Mouse (Mus musculus) myocyte (in vitro differentiated cells): ENCODE results near the gene Bmper. TPM values are rescaled to one million over a fixed set of nuclear protein-coding genes. Genes with fewer than 3 reads are reported as not detected.

ENCODE experiments used
- H3K27me3 ChIP-seq: one replicate; pipeline ENCODE4 v1.6.1; 2011; ENCODE audit not compliant: control insufficient read depth, insufficient read depth, insufficient read length
- H3K36me3 ChIP-seq: one replicate; pipeline ENCODE4 v1.6.1; 2011; ENCODE audit not compliant: control insufficient read depth, insufficient read depth
- H3K4me2 ChIP-seq: one replicate; pipeline ENCODE4 v1.6.1; 2011; ENCODE audit warnings: low read depth, control low read depth
- H3K4me3 ChIP-seq: one replicate; pipeline ENCODE4 v1.5.1; 2011; ENCODE audit warnings: mild to moderate bottlenecking, control low read depth, moderate library complexity
- H3K79me2 ChIP-seq: one replicate; pipeline ENCODE4 v1.6.1; 2011; ENCODE audit not compliant: control insufficient read depth, insufficient read depth
- H3ac ChIP-seq: one replicate; pipeline ENCODE4 v1.6.1; 2011; ENCODE audit not compliant: control insufficient read depth, insufficient read length
- CEBPB ChIP-seq: IDR thresholded peaks from 2 replicates; pipeline ENCODE4 v1.6.1; 2011; ENCODE audit warnings: mild to moderate bottlenecking, moderate library complexity; ENCODE audit not compliant: poor library complexity, insufficient read depth, severe bottlenecking
- E2F4 ChIP-seq: IDR thresholded peaks from one replicate; pipeline ENCODE4 v1.6.1; 2011; ENCODE audit warnings: mild to moderate bottlenecking, control low read depth, moderate library complexity; ENCODE audit not compliant: insufficient read depth
- MAX ChIP-seq: IDR thresholded peaks from one replicate; pipeline ENCODE4 v1.6.1; 2011; ENCODE audit warnings: low read depth, mild to moderate bottlenecking, control low read depth
- MYOD1 ChIP-seq, 3 experiments: IDR thresholded peaks; one replicate each; pipeline ENCODE4 v1.6.1; 2011; ENCODE audit warnings: control low read depth in 2 of 3, low read depth in 2 of 3, mild to moderate bottlenecking in 2 of 3, moderate library complexity in 1 of 3; ENCODE audit not compliant: insufficient read length in 2 of 3, control insufficient read depth in 1 of 3
- MYOG ChIP-seq, 3 experiments: IDR thresholded peaks; one replicate each; pipeline ENCODE4 v1.6.1; 2011; ENCODE audit warnings: control low read depth in 2 of 3, low read depth in 2 of 3, mild to moderate bottlenecking in 2 of 3; ENCODE audit not compliant: insufficient read length in 2 of 3, control insufficient read depth in 1 of 3, insufficient read depth in 1 of 3
- POLR2A ChIP-seq: IDR thresholded peaks from one replicate; pipeline ENCODE4 v1.6.1; 2011; ENCODE audit warnings: low read depth, mild to moderate bottlenecking, control low read depth, moderate library complexity; ENCODE audit not compliant: insufficient read length
- POLR2AphosphoS2 ChIP-seq: IDR thresholded peaks from one replicate; pipeline ENCODE4 v1.6.1; 2011; ENCODE audit warnings: low read depth, control low read depth; ENCODE audit not compliant: insufficient read length
- REST ChIP-seq: IDR thresholded peaks from one replicate; pipeline ENCODE4 v1.6.1; 2011; ENCODE audit warnings: mild to moderate bottlenecking, control low read depth, moderate library complexity; ENCODE audit not compliant: insufficient read depth, insufficient read length
- SRF ChIP-seq: IDR thresholded peaks from one replicate; pipeline ENCODE4 v1.6.1; 2011; ENCODE audit warnings: low read depth; ENCODE audit not compliant: control insufficient read depth, insufficient read length
- TCF12 ChIP-seq: IDR thresholded peaks from one replicate; pipeline ENCODE4 v1.6.1; 2011; ENCODE audit warnings: mild to moderate bottlenecking, control low read depth; ENCODE audit not compliant: poor library complexity, insufficient read depth, severe bottlenecking
- TCF3 ChIP-seq: IDR thresholded peaks from one replicate; pipeline ENCODE4 v1.6.1; 2011; ENCODE audit warnings: low read depth, control low read depth; ENCODE audit not compliant: insufficient read length
- USF1 ChIP-seq: IDR thresholded peaks from one replicate; pipeline ENCODE4 v1.6.1; 2011; ENCODE audit warnings: low read depth, mild to moderate bottlenecking, control low read depth, moderate library complexity
- polyA plus RNA-seq: library from polyadenylated mRNA; unstranded; fragments of >200 nt; fragmentation: generic; extraction: Trizol; gene quantifications from one replicate; pipeline ENCODE4 v1.2.1, GENCODE M21; 2012; ENCODE audit warnings: missing spikeins

Gene Bmper
- polyA plus RNA-seq: 2.2 TPM

- TF ChIP-seq SRF (no peak), REST (no peak), USF1 (no peak), E2F4 (no peak), TCF12 (no peak), TCF3 (no peak), MAX (no peak), MYOD1 (IDR thresholded peaks at IDR 0.05; ENCODE audit: control insufficient read depth in 1 of 3, insufficient read length in 2 of 3, low read depth in 2 of 3) (no peak), MYOG (IDR thresholded peaks at IDR 0.05; ENCODE audit: control insufficient read depth in 1 of 3, insufficient read depth in 1 of 3, insufficient read length in 2 of 3, low read depth in 2 of 3) (peak in 1 of 3 experiments; percentile 4), POLR2AphosphoS2 (no peak), POLR2A (peak; percentile 50), CEBPB (no peak)
- H3K4me3 ChIP-seq: peak within 1 kb of the TSS; percentile 48
- H3K36me3 ChIP-seq: no peaks in the 10 kb centered on the region
- H3ac ChIP-seq: peak within 1 kb of the TSS; percentile 92
- H3K27me3 ChIP-seq: no peaks in the 10 kb centered on the region
- no peaks in the 10 kb centered on the region for H3K79me2 ChIP-seq
- peak within 1 kb of the TSS; percentile 81 for H3K4me2 ChIP-seq
These were observed at the start of gene Bmper for GRCm38 (mm10) chr9:23222841-23223548. Gene Bmper (plus strand): TSS chr9:23223076.

GRCm38 (mm10) chr9:23177476-23177875 lies 45.4 kb upstream of the Bmper start:
- Histone ChIP-seq H3K79me2 (no peaks in the 10 kb centered on the region), H3K27me3 (no peaks in the 10 kb centered on the region), H3K36me3 (no peaks in the 10 kb centered on the region), H3K4me3 (no peak overlapping the region), H3ac (no peak overlapping the region), H3K4me2 (no peak overlapping the region)
- no peak for TF ChIP-seq POLR2AphosphoS2
- no peak for TF ChIP-seq CEBPB
- no peak for TF ChIP-seq TCF3
- no peak for TF ChIP-seq MYOD1 (IDR thresholded peaks at IDR 0.05; ENCODE audit: control insufficient read depth in 1 of 3, insufficient read length in 2 of 3, low read depth in 2 of 3)
- TF ChIP-seq TCF12: no peak
- no peak for TF ChIP-seq MAX
- no peak for TF ChIP-seq MYOG (IDR thresholded peaks at IDR 0.05; ENCODE audit: control insufficient read depth in 1 of 3, insufficient read depth in 1 of 3, insufficient read length in 2 of 3, low read depth in 2 of 3)
- TF ChIP-seq POLR2A: no peak
- no peak for TF ChIP-seq REST
- TF ChIP-seq SRF: no peak

- Histone ChIP-seq H3K36me3 (no peaks in the 10 kb centered on the region), H3ac (no peak overlapping the region)
These were observed 35.7 kb upstream of the Bmper start for GRCm38 (mm10) chr9:23187181-23187580.

GRCm38 (mm10) chr9:23188136-23188535 lies 34.7 kb upstream of the Bmper start:
- Histone ChIP-seq H3K36me3 (no peaks in the 10 kb centered on the region), H3ac (no peak overlapping the region)

More at GRCm38 (mm10) chr9:23187181-23187580, 35.7 kb upstream of the Bmper start:
- no peaks in the 10 kb centered on the region for H3K27me3 ChIP-seq
- no peak overlapping the region for H3K4me3 ChIP-seq
- H3K4me2 ChIP-seq: no peak overlapping the region
- no peak for TF ChIP-seq USF1
- no peak for TF ChIP-seq CEBPB
- TF ChIP-seq POLR2AphosphoS2: no peak
- TF ChIP-seq MYOD1 (IDR thresholded peaks at IDR 0.05; ENCODE audit: control insufficient read depth in 1 of 3, insufficient read length in 2 of 3, low read depth in 2 of 3): no peak
- no peak for TF ChIP-seq TCF12
- no peak for TF ChIP-seq REST
- no peak for TF ChIP-seq POLR2A
- no peak for TF ChIP-seq E2F4
- TF ChIP-seq SRF: no peak
- TF ChIP-seq MAX: no peak
- no peak for TF ChIP-seq TCF3
- TF ChIP-seq MYOG (IDR thresholded peaks at IDR 0.05; ENCODE audit: control insufficient read depth in 1 of 3, insufficient read depth in 1 of 3, insufficient read length in 2 of 3, low read depth in 2 of 3): no peak
- no peaks in the 10 kb centered on the region for H3K79me2 ChIP-seq

More at GRCm38 (mm10) chr9:23188136-23188535, 34.7 kb upstream of the Bmper start:
- no peak overlapping the region for H3K4me3 ChIP-seq
- TF ChIP-seq POLR2A (no peak), MYOG (IDR thresholded peaks at IDR 0.05; ENCODE audit: control insufficient read depth in 1 of 3, insufficient read depth in 1 of 3, insufficient read length in 2 of 3, low read depth in 2 of 3) (no peak), E2F4 (no peak), SRF (no peak), POLR2AphosphoS2 (no peak), MAX (no peak), TCF3 (no peak), TCF12 (no peak), REST (no peak), CEBPB (no peak)
- H3K27me3 ChIP-seq: no peaks in the 10 kb centered on the region
- H3K4me2 ChIP-seq: no peak overlapping the region
- no peaks in the 10 kb centered on the region for H3K79me2 ChIP-seq
